Mouse (Mus musculus) lung, postnatal 25 days (tissue): ENCODE measurements around the gene Shank1.
"Not testable (repeated sequence)": the region's sequence is repeated elsewhere in the genome, so short reads cannot be mapped to it uniquely, and the experiment has no call there.

ENCODE experiments used
- DNase-seq: peaks from one replicate; pipeline ENCODE4 v3.0.0; 2022; ENCODE audit warnings: low spot score

Shank1 gene

GRCm38 (mm10) chr7:44309475-44310284, at the start of gene Shank1:
Gene Shank1 (plus strand): TSS chr7:44310253.
- DNase-seq = no peak

- DNase-seq = no peak
These were observed 49.6 kb upstream of the Shank1 start for GRCm38 (mm10) chr7:44260410-44260809.

- no peak for DNase-seq
These were observed 48.9 kb upstream of the Shank1 start, which contains the start of gene Gm15517 for GRCm38 (mm10) chr7:44261147-44261546. Gene Gm15517 (plus strand): TSS chr7:44261447.

GRCm38 (mm10) chr7:44262791-44263643, 47.0 kb upstream of the Shank1 start:
- DNase-seq = peak; percentile 94

- no peak for DNase-seq
These were observed 41.9 kb upstream of the Shank1 start for GRCm38 (mm10) chr7:44268117-44268516.

GRCm38 (mm10) chr7:44269397-44269796, 40.7 kb upstream of the Shank1 start:
- DNase-seq = no peak

GRCm38 (mm10) chr7:44271309-44271708, 38.7 kb upstream of the Shank1 start:
- no peak for DNase-seq

GRCm38 (mm10) chr7:44272546-44272945, 37.5 kb upstream of the Shank1 start:
- DNase-seq = no peak

- no peak for DNase-seq
These were observed 36.6 kb upstream of the Shank1 start for GRCm38 (mm10) chr7:44273446-44273845.

- DNase-seq = no peak
These were observed 36.0 kb upstream of the Shank1 start for GRCm38 (mm10) chr7:44274096-44274495.

GRCm38 (mm10) chr7:44275546-44275945, 34.5 kb upstream of the Shank1 start:
- DNase-seq = no peak

GRCm38 (mm10) chr7:44276461-44277249, 33.4 kb upstream of the Shank1 start:
- DNase-seq = no peak

- peak; percentile 16 for DNase-seq
These were observed 32.8 kb upstream of the Shank1 start for GRCm38 (mm10) chr7:44277250-44277622.

GRCm38 (mm10) chr7:44280959-44281358, 29.1 kb upstream of the Shank1 start:
- DNase-seq = no peak

- DNase-seq = no peak
These were observed 28.5 kb upstream of the Shank1 start for GRCm38 (mm10) chr7:44281586-44281985.

GRCm38 (mm10) chr7:44287760-44288159, 22.3 kb upstream of the Shank1 start:
- DNase-seq = peak; percentile 14

- DNase-seq = no peak
These were observed 19.1 kb upstream of the Shank1 start for GRCm38 (mm10) chr7:44290986-44291385.

GRCm38 (mm10) chr7:44291418-44291817, 18.6 kb upstream of the Shank1 start:
- no peak for DNase-seq

- DNase-seq = not testable (repeated sequence)
These were observed 12.6 kb upstream of the Shank1 start for GRCm38 (mm10) chr7:44297501-44297900.

- no peak for DNase-seq
These were observed 6.4 kb upstream of the Shank1 start for GRCm38 (mm10) chr7:44303346-44304340.

- no peak for DNase-seq
These were observed 5.6 kb upstream of the Shank1 start for GRCm38 (mm10) chr7:44304463-44304774.
